Mouse (Mus musculus) neural tube, embryonic 15.5 days (tissue): ENCODE results near the gene Cmpk2. TPM values are rescaled to one million over a fixed set of nuclear protein-coding genes. Genes with fewer than 3 reads are reported as not detected.
"Not testable (repeated sequence)": the region's sequence is repeated elsewhere in the genome, so short reads cannot be mapped to it uniquely, and the experiment has no call there.

Experiments
- ATAC-seq: fragments of 200-750 bp; cut with Nextera tagmentation; 2 replicates; pipeline ENCODE4 v1.8.0; 2017; ENCODE audit warnings: mild to moderate bottlenecking, moderate TSS enrichment, moderate library complexity; ENCODE audit not compliant: low FRiP score
- H3K27ac ChIP-seq: fragments of 300-500 bp; sonication (generic); replicated peaks from 2 replicates; pipeline ENCODE4 v1.5.1; 2015; ENCODE audit warnings: mild to moderate bottlenecking, inconsistent platforms
- H3K27me3 ChIP-seq: fragments of 300-500 bp; sonication (generic); replicated peaks from 2 replicates; pipeline ENCODE4 v1.6.1; 2015; ENCODE audit warnings: inconsistent platforms
- H3K36me3 ChIP-seq: fragments of 300-500 bp; sonication (generic); 2 replicates; pipeline ENCODE4 v1.6.1; 2015; ENCODE audit warnings: inconsistent platforms
- H3K4me1 ChIP-seq: fragments of 300-500 bp; sonication (generic); 2 replicates; pipeline ENCODE4 v1.6.1; 2015; ENCODE audit warnings: inconsistent platforms
- H3K4me2 ChIP-seq: fragments of 300-500 bp; sonication (generic); 2 replicates; pipeline ENCODE4 v1.6.1; 2015; ENCODE audit warnings: inconsistent platforms, mild to moderate bottlenecking, moderate library complexity
- H3K4me3 ChIP-seq: fragments of 300-500 bp; sonication (generic); replicated peaks from 2 replicates; pipeline ENCODE4 v1.5.1; 2015; ENCODE audit warnings: mild to moderate bottlenecking, inconsistent platforms
- H3K9ac ChIP-seq: fragments of 300-500 bp; sonication (generic); replicated peaks from 2 replicates; pipeline ENCODE4 v1.6.1; 2015; ENCODE audit warnings: mild to moderate bottlenecking, inconsistent platforms
- H3K9me3 ChIP-seq: fragments of 300-500 bp; sonication (generic); replicated peaks from 2 replicates; pipeline ENCODE4 v1.6.1; 2016; ENCODE audit warnings: inconsistent platforms
- WGBS: fragments of 180-500 bp; shearing (Covaris S2); methylation state at CpG from one replicate; pipeline ENCODE4 v1.1.7; 2015; ENCODE audit warnings: mixed read lengths; 5-methylcytosine and 5-hydroxymethylcytosine counted together
- polyA plus RNA-seq: library from polyadenylated mRNA; unstranded; fragments of >200 nt; fragmentation: Nextera tagmentation; extraction: Ambion mirVana; gene quantifications from 2 replicates; pipeline ENCODE4 v1.2.1, GENCODE M21; 2015

Gene Cmpk2
- 20.2 and 25.4 TPM in 2 replicates for polyA plus RNA-seq

GRCm38 (mm10) chr12:26469098-26470041 is at the start of gene Cmpk2:
Gene Cmpk2 (plus strand): TSS chr12:26469204.
- Histone ChIP-seq H3K4me3 (peak within 1 kb of the TSS; percentile 60), H3K4me2 (peak within 1 kb of the TSS; percentile 94), H3K4me1 (peaks cover 21% of the 10 kb centered on the region), H3K9ac (peak within 1 kb of the TSS; percentile 79), H3K9me3 (no peaks in the 10 kb centered on the region), H3K27me3 (no peaks in the 10 kb centered on the region), H3K27ac (peak within 1 kb of the TSS; percentile 93), H3K36me3 (no peaks in the 10 kb centered on the region)
- WGBS: under 1% methylated on average over 69 of the region's 69 CpGs
- peak; percentile 90 for ATAC-seq

- no peaks in the 10 kb centered on the region for H3K27me3 ChIP-seq
- H3K36me3 ChIP-seq: no peaks in the 10 kb centered on the region
- H3K4me3 ChIP-seq: no peak overlapping the region
- H3K27ac ChIP-seq: no peak overlapping the region
- 94% methylated on average over 2 of the region's 2 CpGs for WGBS
- no peak overlapping the region for H3K4me2 ChIP-seq
- ATAC-seq: no peak
- no peaks in the 10 kb centered on the region for H3K9me3 ChIP-seq
- H3K9ac ChIP-seq: no peak overlapping the region
- H3K4me1 ChIP-seq: no peaks in the 10 kb centered on the region
Observed at GRCm38 (mm10) chr12:26424841-26425240, 44.2 kb upstream of the Cmpk2 start.

GRCm38 (mm10) chr12:26428771-26429170 is 40.2 kb upstream of the Cmpk2 start:
- WGBS: 87% methylated on average over 2 of the region's 2 CpGs
- not testable (repeated sequence) for H3K36me3 ChIP-seq, ATAC-seq, H3K27ac ChIP-seq, H3K27me3 ChIP-seq, H3K9ac ChIP-seq, H3K4me1 ChIP-seq, H3K9me3 ChIP-seq, H3K4me3 ChIP-seq, H3K4me2 ChIP-seq

- no peak overlapping the region for H3K4me3 ChIP-seq
- 86% methylated on average over 4 of the region's 4 CpGs for WGBS
- no peak overlapping the region for H3K27ac ChIP-seq
- H3K4me1 ChIP-seq: no peaks in the 10 kb centered on the region
- no peak overlapping the region for H3K9ac ChIP-seq
- H3K27me3 ChIP-seq: no peaks in the 10 kb centered on the region
- no peaks in the 10 kb centered on the region for H3K9me3 ChIP-seq
- no peak overlapping the region for H3K4me2 ChIP-seq
- ATAC-seq: no peak
- H3K36me3 ChIP-seq: no peaks in the 10 kb centered on the region
Observed at GRCm38 (mm10) chr12:26436334-26436733, 32.7 kb upstream of the Cmpk2 start.

GRCm38 (mm10) chr12:26437950-26438349 is 31.1 kb upstream of the Cmpk2 start:
- Histone ChIP-seq H3K4me1 (no peaks in the 10 kb centered on the region), H3K36me3 (no peaks in the 10 kb centered on the region), H3K9me3 (no peaks in the 10 kb centered on the region), H3K27ac (no peak overlapping the region), H3K27me3 (no peaks in the 10 kb centered on the region), H3K9ac (no peak overlapping the region), H3K4me2 (no peak overlapping the region), H3K4me3 (no peak overlapping the region)
- ATAC-seq: no peak
- WGBS: 65% methylated on average over 3 of the region's 3 CpGs

- H3K36me3 ChIP-seq: no peaks in the 10 kb centered on the region
- no peak overlapping the region for H3K4me2 ChIP-seq
- ATAC-seq: no peak
- WGBS: 61% methylated on average over 3 of the region's 3 CpGs
- no peak overlapping the region for H3K27ac ChIP-seq
- no peaks in the 10 kb centered on the region for H3K4me1 ChIP-seq
- no peaks in the 10 kb centered on the region for H3K27me3 ChIP-seq
- H3K9ac ChIP-seq: no peak overlapping the region
- H3K4me3 ChIP-seq: no peak overlapping the region
- no peaks in the 10 kb centered on the region for H3K9me3 ChIP-seq
Observed at GRCm38 (mm10) chr12:26439366-26439765, 29.6 kb upstream of the Cmpk2 start.

DNA sequence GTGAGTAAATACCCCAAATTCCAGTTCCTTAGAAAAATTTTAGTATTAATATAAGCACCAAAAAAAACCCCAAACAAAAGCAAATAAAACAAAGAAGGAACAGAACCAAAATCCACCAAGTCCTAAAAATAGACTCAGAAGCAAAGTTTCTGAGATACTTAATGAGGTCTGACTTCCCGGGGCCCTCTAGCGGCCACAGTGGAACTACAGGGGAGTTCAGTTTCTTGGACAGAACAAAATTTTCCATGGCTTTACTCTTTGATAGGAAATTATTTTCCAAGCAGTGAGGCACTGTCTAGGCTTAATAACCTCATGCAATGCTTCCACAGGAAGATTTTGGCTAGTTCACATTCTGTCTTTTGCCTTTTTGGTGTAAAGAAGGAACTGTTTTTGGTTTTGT is 24.9 kb upstream of the Cmpk2 start:
- ATAC-seq: no peak

GRCm38 (mm10) chr12:26444511-26444910 is 24.5 kb upstream of the Cmpk2 start:
- no peak overlapping the region for H3K9ac ChIP-seq
- H3K4me1 ChIP-seq: no peaks in the 10 kb centered on the region
- no peaks in the 10 kb centered on the region for H3K36me3 ChIP-seq
- H3K4me2 ChIP-seq: no peak overlapping the region
- no peaks in the 10 kb centered on the region for H3K9me3 ChIP-seq
- no peak for ATAC-seq
- H3K4me3 ChIP-seq: no peak overlapping the region
- no peaks in the 10 kb centered on the region for H3K27me3 ChIP-seq
- WGBS: 92% methylated on average over 2 of the region's 2 CpGs
- no peak overlapping the region for H3K27ac ChIP-seq

More for the DNA sequence above, 24.9 kb upstream of the Cmpk2 start:
- 0% methylated on average over 2 of the region's 2 CpGs for WGBS
- Histone ChIP-seq H3K9me3 (no peaks in the 10 kb centered on the region), H3K27ac (no peak overlapping the region), H3K4me3 (no peak overlapping the region), H3K9ac (no peak overlapping the region), H3K4me2 (no peak overlapping the region), H3K4me1 (no peaks in the 10 kb centered on the region), H3K27me3 (no peaks in the 10 kb centered on the region), H3K36me3 (no peaks in the 10 kb centered on the region)

GRCm38 (mm10) chr12:26446377-26447045 is 22.5 kb upstream of the Cmpk2 start:
- Histone ChIP-seq H3K27ac (no peak overlapping the region), H3K9ac (no peak overlapping the region), H3K27me3 (no peaks in the 10 kb centered on the region), H3K4me2 (no peak overlapping the region), H3K36me3 (no peaks in the 10 kb centered on the region), H3K4me3 (no peak overlapping the region), H3K4me1 (no peaks in the 10 kb centered on the region), H3K9me3 (no peaks in the 10 kb centered on the region)
- ATAC-seq: no peak
- 87% methylated on average over 4 of the region's 4 CpGs for WGBS

DNA sequence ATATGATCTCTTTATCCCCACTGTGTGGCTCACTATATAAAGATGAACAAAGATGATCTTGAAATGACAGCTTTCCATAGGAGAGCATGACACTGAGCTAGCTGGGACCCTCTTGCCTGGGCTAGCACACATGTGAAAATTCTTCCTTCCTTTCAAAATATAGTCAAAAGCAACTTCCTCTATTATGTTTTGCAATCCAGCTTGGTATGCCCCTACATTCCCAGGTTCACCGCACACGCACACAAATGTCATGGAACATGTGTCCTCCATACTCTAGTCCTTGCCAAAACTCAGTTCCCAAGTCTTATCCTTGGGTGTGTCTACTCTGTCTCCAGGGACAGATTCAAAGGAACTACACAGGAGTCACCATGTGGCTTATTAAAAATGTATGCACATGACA is 19.5 kb upstream of the Cmpk2 start:
- Histone ChIP-seq H3K4me3 (no peak overlapping the region), H3K4me1 (no peaks in the 10 kb centered on the region), H3K36me3 (no peaks in the 10 kb centered on the region), H3K27ac (no peak overlapping the region), H3K27me3 (no peaks in the 10 kb centered on the region), H3K4me2 (no peak overlapping the region), H3K9me3 (no peaks in the 10 kb centered on the region), H3K9ac (no peak overlapping the region)
- ATAC-seq: no peak
- 96% methylated on average over 2 of the region's 2 CpGs for WGBS

DNA sequence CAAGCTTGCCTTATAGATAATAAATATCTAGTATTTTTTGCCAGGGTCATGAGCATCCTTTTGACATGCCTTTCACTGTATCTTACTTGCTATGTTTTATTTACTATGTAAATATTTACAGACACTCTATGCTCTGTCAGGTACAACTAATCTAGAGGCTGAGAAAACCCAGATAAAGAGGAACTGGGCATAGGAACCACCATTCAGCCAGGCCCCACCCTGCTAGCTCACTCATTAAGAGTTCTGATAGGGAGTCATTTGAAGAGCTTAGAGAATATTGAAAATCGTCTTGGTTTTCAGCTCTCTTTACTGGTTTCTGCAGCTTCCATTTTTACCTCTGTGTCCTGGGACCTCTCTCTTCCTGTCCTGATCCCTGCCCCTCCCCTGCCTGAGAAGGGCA is 17.9 kb upstream of the Cmpk2 start:
- no peak for ATAC-seq
- Histone ChIP-seq H3K27me3 (no peaks in the 10 kb centered on the region), H3K4me1 (peaks cover 7% of the 10 kb centered on the region), H3K9me3 (no peaks in the 10 kb centered on the region), H3K27ac (no peak overlapping the region), H3K4me3 (no peak overlapping the region), H3K4me2 (no peak overlapping the region), H3K9ac (no peak overlapping the region), H3K36me3 (no peaks in the 10 kb centered on the region)
- 70% methylated on average over 1 of the region's 1 CpGs for WGBS

DNA sequence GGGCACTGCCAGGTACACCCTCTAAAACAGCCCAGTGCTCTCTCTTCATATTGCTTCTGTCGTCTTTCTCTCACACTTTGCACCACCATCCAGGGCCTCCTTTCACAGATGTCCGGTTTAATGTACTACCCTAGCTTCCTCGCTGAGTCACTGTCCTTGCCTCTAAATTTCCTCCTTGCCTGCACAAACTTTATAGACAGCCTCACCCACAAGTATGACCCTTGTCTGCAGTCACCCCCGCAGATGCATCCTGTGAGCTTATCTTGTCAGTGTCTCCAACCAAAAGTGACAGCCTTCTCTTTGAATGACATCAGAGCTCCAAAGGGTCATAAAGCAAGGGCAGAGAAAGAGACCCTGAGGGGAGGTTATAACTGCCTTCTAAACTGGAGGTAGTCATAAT is 16.1 kb upstream of the Cmpk2 start:
- ATAC-seq: no peak
- WGBS: 71% methylated on average over 4 of the region's 4 CpGs
- H3K9me3 ChIP-seq: no peaks in the 10 kb centered on the region
- H3K4me1 ChIP-seq: peaks cover 11% of the 10 kb centered on the region
- no peaks in the 10 kb centered on the region for H3K36me3 ChIP-seq
- H3K4me3 ChIP-seq: no peak overlapping the region
- no peaks in the 10 kb centered on the region for H3K27me3 ChIP-seq
- no peak overlapping the region for H3K9ac ChIP-seq
- no peak overlapping the region for H3K4me2 ChIP-seq
- H3K27ac ChIP-seq: no peak overlapping the region
